Mouse (Mus musculus) cerebellum, adult 2 months (tissue): ENCODE data around the gene Zcchc7.

Experiments used
- CTCF ChIP-seq: fragments of 200-500 bp; IDR thresholded peaks from 2 replicates; pipeline ENCODE4 v1.5.1; 2011; ENCODE audit warnings: low read depth, mild to moderate bottlenecking, control low read depth, low read length, moderate library complexity, borderline replicate concordance; ENCODE audit not compliant: insufficient read depth
- POLR2A ChIP-seq: fragments of 200-500 bp; IDR thresholded peaks from 2 replicates; pipeline ENCODE4 v1.6.1; 2011; ENCODE audit warnings: low read length, control low read depth, borderline replicate concordance; ENCODE audit not compliant: insufficient read depth

DNA sequence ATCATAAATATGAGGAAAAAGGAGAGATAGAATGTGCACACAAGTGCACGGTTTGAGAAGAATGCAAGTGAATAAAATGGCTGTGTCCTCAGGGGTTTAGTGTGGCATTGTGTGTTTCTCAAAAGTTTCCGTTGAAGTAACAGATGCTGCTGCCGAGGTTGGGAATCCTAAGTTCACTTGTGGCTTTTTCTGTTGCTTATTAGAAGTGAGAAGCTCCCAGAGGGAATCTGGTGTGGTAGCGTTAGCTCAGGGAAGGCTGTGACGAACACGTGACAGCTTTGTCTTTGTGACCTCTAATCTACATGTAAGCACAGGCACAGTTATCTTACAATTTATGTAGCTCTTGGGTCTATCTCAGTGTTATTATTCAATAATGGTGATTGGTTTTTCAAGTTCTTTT, 130.5 kb downstream of the Zcchc7 start:
- no peak for TF ChIP-seq POLR2A
- TF ChIP-seq CTCF: no peak
